Mouse (Mus musculus) kidney, adult 10 weeks (tissue): ENCODE results near the gene Fam20b. TPM values are rescaled to one million over a fixed set of nuclear protein-coding genes. Genes with fewer than 3 reads are reported as not detected.

ENCODE experiments used
- polyA plus RNA-seq: library from polyadenylated mRNA; stranded (reverse); fragments of 350-450 nt; fragmentation: Illumina TruSeq; extraction: RNeasy Lipid Tissue Mini Kit (QIAGEN cat#74804); gene quantifications from one replicate; pipeline ENCODE4 v1.2.3, GENCODE M21; 2014; ENCODE audit warnings: low read depth, low replicate concordance

Fam20b gene
- polyA plus RNA-seq, result 116 TPM

DNA sequence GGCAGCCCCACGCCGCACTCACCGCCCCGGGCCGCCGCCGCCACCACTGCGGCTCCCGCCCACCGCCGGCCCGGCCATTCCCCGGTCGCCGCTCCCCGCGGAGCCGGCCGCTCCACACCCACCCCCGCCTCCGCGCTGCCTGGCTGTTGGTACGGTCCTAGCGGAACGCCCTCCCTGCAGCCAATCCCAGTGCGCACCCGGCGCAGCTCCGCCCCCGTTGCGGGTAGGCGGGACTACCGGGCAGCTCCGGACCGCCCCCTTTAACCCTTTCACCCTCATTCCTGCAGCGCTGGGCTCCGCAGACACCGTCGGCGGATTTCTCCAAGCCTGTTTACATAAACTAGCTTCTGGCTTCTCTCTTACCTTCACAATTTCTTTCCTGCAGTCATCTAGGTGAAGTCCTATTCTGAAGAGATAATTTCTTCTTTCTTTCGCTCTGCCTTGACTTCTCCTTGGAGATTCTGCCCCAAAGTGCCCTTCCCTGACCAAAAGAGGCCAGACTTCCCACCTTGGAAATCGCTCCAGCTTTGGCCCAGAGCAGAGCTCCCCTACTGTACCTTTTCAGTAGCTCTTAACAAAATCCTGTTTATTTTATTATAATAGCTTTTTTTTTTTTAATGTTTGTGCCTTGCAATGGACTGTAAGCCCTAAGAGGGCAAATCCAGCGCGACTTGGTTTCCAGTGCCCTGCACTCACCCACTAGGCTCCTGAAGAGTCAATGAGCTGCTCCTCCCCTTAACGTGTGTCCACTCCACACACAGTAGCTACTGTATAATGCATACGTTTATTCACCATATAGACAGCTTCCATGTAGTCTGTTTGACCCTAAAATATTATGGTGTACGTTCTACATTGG lies at the start of gene Fam20b:
TSS of gene Fam20b (minus strand) at position 137 of the 856 bp plus-strand sequence.

DNA sequence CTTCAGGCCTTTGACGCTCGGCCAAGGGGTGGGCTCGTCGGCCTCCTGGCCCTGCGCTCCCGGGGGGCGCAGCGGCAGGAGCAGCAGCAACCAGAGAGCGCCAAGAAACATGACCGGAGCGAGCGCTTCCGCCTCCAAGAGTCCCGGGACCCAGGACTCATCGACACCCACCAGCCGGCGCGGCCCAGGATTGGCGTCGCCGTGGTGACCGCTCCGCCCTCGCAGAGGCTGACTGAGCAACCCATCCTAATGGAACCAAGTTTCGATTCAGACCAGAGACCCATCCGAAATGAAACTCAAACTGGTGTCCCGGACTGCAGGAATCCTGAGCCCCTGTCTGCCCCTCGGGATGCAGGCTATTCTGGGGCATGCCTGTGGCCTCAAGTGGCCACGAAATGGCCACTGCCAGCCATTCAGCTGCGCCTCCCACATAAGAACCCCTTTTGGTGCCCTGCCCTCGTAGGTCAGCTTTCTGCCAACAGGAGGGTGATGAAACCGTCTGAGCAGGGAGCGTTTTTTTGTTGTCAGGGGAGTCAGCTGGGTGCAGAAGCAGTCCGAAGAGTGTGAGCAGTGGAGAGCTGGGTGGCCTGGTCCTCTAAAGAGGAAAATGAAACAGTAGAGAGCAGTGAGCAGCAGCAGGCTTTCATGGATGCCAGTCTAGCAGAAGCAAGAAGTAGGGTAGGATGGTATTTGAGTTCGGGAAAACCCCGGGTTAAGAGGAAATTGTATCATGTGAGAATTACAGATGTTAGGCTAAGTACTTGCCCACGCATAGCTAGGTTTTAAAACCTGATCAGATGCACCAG lies 44.5 kb downstream of the Fam20b start, which contains the start of gene Tor3a:
TSS of gene Tor3a (minus strand) at position 162 of the 806 bp plus-strand sequence.

Other genes starting within 250 kb of the Fam20b start
- 23.7 TPM for gene Soat1, start 244.8 kb downstream of the Fam20b start, polyA plus RNA-seq
- 5.3 TPM for gene Gm10031, start 195.1 kb downstream of the Fam20b start, polyA plus RNA-seq
- gene Abl2, start 160.3 kb downstream of the Fam20b start, polyA plus RNA-seq, result 7.6 TPM
- gene Tor3a, start 44.7 kb downstream of the Fam20b start, polyA plus RNA-seq, result 9.9 TPM
- gene Angptl1, start 119.5 kb upstream of the Fam20b start, polyA plus RNA-seq, result 0.65 TPM
- gene Ralgps2, start 220.5 kb upstream of the Fam20b start, polyA plus RNA-seq, result 31.0 TPM